Mouse (Mus musculus): ENCODE results near the gene Eml6. TPM values are rescaled to one million over a fixed set of nuclear protein-coding genes. Genes with fewer than 3 reads are reported as not detected.
A peak's percentile ranks its signal among the peaks of the same experiment; 100 is the strongest.
"Not testable (repeated sequence)": the region's sequence is repeated elsewhere in the genome, so short reads cannot be mapped to it uniquely, and the experiment has no call there.

Gene Eml6
- polyA plus RNA-seq, 1 experiment from 2014 or later = 7.7 TPM

DNA sequence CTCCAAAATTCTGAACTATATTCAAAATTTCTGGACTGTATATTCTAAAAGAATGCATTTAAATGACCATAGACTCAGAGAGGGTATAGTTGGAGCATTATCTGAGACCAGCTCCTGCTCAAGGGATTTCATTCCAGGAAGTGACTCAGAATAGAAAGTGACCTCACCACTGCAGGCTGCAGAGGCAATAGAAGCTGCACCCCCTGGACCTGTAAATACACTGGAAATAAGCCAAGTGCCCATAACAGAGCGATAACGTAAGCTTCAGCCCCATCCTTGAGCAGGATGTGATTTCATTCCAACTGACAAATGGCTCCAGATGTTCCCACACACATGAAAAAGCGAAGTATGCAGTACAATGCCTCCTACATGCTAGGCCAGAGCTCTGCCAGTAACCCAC, 186.1 kb downstream of the Eml6 start:
- Histone ChIP-seq H3K9me3 (replicated peaks) (no peaks in the 10 kb centered on the region), H3K27me3 (replicated peaks) (no peaks in the 10 kb centered on the region), H3K9ac (replicated peaks) (no peak overlapping the region), H3K4me3 (replicated peaks) (no peak overlapping the region), H3K36me3 (no peaks in the 10 kb centered on the region), H3K4me1 (no peaks in the 10 kb centered on the region), H3K4me2 (no peak overlapping the region), H3K27ac (replicated peaks) (no peak overlapping the region)
- ATAC-seq (ENCODE audit: low FRiP score) = no peak
- WGBS = 49% methylated on average over 3 of the region's 3 CpGs

DNA sequence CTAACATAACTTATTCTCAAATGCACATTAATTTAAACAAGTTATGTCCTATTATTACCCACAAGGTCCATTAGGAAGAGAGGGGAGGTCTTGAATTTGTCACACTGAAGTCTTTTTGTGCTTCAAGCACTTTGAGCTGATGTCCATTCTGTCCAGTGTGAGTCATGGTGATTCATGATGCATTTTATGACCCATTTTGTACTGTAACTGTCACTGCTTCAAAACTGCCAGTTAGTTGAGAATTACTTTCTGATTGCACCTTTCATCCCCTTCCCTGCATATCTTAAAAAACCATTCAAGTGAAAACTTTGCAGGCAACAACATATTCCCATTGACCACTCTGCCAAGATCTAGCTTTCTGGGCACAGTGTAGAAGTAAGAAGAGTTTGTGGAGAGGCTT, 188.8 kb downstream of the Eml6 start:
- H3K9ac ChIP-seq (replicated peaks) = no peak overlapping the region
- H3K27me3 ChIP-seq (replicated peaks) = no peaks in the 10 kb centered on the region
- H3K9me3 ChIP-seq (replicated peaks) = no peaks in the 10 kb centered on the region
- no peak overlapping the region for H3K4me2 ChIP-seq
- H3K27ac ChIP-seq (replicated peaks) = no peak overlapping the region
- no peaks in the 10 kb centered on the region for H3K4me1 ChIP-seq
- H3K4me3 ChIP-seq (replicated peaks) = no peak overlapping the region
- no peak for ATAC-seq (ENCODE audit: low FRiP score)
- no peaks in the 10 kb centered on the region for H3K36me3 ChIP-seq

DNA sequence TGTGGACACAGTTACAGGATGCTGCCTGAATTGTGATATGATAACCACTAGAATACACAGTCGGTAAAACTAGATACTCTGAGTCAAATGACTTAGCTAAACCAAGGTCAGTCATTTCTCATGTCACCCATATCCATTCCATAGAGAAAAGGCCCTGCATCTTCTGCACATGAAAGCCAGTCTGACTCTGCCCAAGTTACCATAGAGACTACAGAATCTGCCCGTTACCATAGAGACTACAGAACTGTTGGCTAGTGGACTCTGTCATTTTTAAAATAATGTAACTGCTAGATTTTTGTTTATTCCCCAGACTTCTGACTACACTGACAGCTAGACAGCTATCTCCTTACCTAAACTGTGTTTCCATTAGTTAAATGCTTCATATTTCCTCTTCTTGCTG, 198.1 kb downstream of the Eml6 start:
- Histone ChIP-seq H3K36me3 (no peaks in the 10 kb centered on the region), H3K9ac (replicated peaks) (no peak overlapping the region), H3K4me1 (no peaks in the 10 kb centered on the region), H3K27ac (replicated peaks) (no peak overlapping the region), H3K4me3 (replicated peaks) (no peak overlapping the region), H3K27me3 (replicated peaks) (peaks cover 13% of the 10 kb centered on the region), H3K9me3 (replicated peaks) (no peaks in the 10 kb centered on the region), H3K4me2 (no peak overlapping the region)
- no peak for ATAC-seq (ENCODE audit: low FRiP score)
- WGBS = 73% methylated on average over 2 of the region's 2 CpGs

DNA sequence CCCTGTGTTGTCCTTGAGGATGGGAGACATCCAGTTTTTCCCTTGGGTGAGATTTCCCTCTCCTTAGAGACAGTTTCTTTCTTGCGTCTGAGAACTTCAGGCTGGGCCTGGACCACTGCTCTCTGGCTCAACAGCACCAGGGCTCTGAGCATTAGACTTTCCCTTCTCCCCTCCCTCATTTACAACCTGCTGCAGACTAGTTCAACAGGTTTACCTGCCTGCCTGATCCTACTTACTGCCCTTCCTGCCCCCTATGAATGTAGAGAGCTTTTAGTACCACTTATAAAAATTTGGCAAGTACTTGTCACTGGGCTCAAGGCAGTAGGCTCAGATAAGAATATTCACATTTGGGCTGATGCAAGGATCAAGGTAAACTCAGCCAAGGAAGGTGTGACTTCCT, 199.8 kb downstream of the Eml6 start:
- H3K4me2 ChIP-seq = no peak overlapping the region
- no peaks in the 10 kb centered on the region for H3K36me3 ChIP-seq
- H3K27me3 ChIP-seq (replicated peaks) = peaks cover 13% of the 10 kb centered on the region
- H3K9me3 ChIP-seq (replicated peaks) = no peaks in the 10 kb centered on the region
- H3K4me3 ChIP-seq (replicated peaks) = no peak overlapping the region
- no peak for ATAC-seq (ENCODE audit: low FRiP score)
- H3K27ac ChIP-seq (replicated peaks) = no peak overlapping the region
- H3K9ac ChIP-seq (replicated peaks) = no peak overlapping the region
- H3K4me1 ChIP-seq = no peaks in the 10 kb centered on the region
- 93% methylated on average over 1 of the region's 1 CpGs for WGBS

DNA sequence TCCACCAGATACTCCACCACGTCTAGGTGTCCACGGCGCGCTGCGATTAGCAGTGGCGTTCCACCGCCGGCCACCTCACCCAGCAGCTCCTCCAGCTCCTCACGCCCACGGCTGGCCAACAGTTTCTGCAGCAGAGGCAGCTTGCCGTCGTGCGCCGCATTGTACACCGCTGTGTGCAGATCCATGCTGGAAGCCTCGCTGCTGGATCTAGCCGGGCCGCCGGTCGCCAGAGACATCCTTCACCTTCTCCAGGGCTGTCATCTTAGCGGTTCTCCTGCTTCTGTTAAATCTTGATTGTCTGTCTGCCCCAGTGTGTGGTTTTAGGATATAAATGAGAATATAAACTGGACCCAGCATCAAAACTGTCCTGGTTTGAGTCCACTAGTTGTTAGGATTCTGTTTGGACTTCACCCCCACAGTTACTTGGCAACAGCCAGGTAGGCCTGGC, 200.5 kb downstream of the Eml6 start, which contains the start of gene 4931440F15Rik:
Gene 4931440F15Rik, minus strand, starts transcription at position 398 of the 448 bp plus-strand sequence.
- Histone ChIP-seq H3K27me3 (replicated peaks) (peaks cover 13% of the 10 kb centered on the region), H3K4me2 (peak within 1 kb of the TSS; percentile 41), H3K4me3 (replicated peaks) (peak within 1 kb of the TSS; percentile 12; the same call in 1 of the 2 replicates)
- H3K9me3 ChIP-seq (replicated peaks); H3K36me3 ChIP-seq; H3K4me1 ChIP-seq; ATAC-seq (ENCODE audit: low FRiP score); H3K9ac ChIP-seq (replicated peaks); H3K27ac ChIP-seq (replicated peaks): not testable (repeated sequence)
- 46% methylated on average over 21 of the region's 21 CpGs for WGBS

DNA sequence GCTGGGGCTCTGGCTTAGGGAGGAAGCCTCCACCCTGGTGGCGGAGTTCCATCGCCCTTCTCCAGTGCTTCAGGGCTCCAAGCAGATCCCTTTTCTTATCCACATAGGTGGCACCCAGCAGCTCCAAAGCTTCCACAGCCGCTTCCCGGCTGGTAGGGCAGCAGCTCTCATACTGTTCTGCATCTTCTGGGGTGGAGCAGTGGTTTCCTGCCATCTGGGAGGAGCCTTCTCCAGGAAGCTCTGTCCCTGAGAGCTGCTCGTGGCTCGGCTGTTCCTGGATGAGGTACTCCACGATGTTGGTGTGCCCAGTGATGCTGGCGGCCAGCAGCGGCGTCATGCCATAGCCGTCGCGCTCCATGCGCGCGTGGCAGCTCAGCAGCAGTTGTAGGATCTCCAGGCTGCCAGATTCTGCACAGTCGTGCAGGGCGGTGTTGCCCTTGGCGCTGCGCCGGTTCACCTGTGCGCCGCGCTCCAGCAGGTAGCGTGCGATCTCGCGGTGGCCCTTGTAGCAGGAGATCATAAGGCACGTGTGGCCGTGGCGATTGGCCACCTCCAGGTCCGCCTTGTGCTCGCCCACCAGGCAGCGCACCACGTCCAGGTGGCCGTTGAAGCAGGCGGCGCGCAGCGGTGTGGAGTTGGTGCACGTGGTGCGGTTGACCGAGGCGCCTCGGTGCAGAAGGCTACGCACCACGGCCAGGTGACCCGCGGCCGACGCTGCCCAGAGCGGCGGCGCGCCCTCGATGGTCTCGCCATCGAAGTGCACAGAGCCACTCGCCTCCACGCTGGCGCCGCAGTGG, 201.2 kb downstream of the Eml6 start:
- not testable (repeated sequence) for H3K4me1 ChIP-seq; H3K36me3 ChIP-seq; H3K27ac ChIP-seq (replicated peaks); H3K9ac ChIP-seq (replicated peaks); H3K9me3 ChIP-seq (replicated peaks)
- H3K4me2 ChIP-seq = peak overlapping the region; percentile 41
- 20% methylated on average over 62 of the region's 62 CpGs for WGBS
- H3K4me3 ChIP-seq (replicated peaks) = peak overlapping the region; percentile 12; the same call in 1 of the 2 replicates
- ATAC-seq (ENCODE audit: low FRiP score) = peak; percentile 68
- peaks cover 13% of the 10 kb centered on the region for H3K27me3 ChIP-seq (replicated peaks)

DNA sequence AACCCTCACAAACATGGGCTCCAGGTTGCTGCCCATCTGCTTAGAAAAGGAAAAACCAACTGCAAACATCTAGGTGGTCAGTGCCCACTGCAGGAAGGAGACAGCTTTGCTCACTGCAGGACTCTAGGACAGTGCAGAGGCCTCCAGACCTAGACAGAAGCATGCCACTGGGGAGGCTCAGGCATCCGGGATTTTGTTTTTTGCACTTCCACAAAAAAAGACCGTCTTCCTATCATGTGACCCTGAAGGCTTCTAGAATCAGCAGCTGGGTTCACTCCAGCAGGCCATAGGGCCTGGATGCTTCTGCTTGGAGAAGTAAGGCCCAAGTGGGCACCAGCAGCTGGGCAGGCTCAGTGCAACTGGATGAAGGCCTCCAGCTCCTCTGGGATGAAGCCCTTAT, 202.7 kb downstream of the Eml6 start:
- Histone ChIP-seq H3K9me3 (replicated peaks) (no peaks in the 10 kb centered on the region), H3K4me2 (no peak overlapping the region), H3K27ac (replicated peaks) (no peak overlapping the region), H3K36me3 (0 out of 2 replicates have a peak, but pooled peaks cover 2% of the 10 kb centered on the region), H3K27me3 (replicated peaks) (peaks cover 13% of the 10 kb centered on the region), H3K4me3 (replicated peaks) (no peak overlapping the region), H3K4me1 (no peaks in the 10 kb centered on the region), H3K9ac (replicated peaks) (no peak overlapping the region)
- WGBS = 90% methylated on average over 2 of the region's 2 CpGs
- no peak for ATAC-seq (ENCODE audit: low FRiP score)

DNA sequence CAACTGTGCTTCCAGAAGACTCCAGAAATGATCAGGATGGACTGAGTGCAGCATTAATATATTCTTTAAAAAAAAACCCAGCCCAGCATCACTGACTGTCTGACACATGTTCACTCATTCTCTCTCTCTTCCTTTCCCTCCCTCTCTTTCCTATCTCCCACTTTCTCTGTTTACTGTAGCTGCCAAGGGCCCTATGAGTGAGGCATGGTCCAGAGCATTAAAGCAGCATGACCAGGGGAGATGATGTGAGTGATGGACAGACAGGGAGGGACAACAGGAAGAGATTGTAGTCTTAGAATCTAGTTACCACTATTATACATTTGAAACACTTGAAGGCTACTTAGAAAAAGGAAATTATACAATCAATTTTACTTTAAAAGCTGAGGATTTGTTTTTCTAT, 210.2 kb downstream of the Eml6 start:
- H3K27me3 ChIP-seq (replicated peaks) = no peaks in the 10 kb centered on the region
- 0 out of 2 replicates have a peak, but pooled peaks cover 2% of the 10 kb centered on the region for H3K4me1 ChIP-seq
- H3K4me2 ChIP-seq = no peak overlapping the region
- no peak overlapping the region for H3K4me3 ChIP-seq (replicated peaks)
- ATAC-seq (ENCODE audit: low FRiP score) = no peak
- 0 out of 2 replicates have a peak, but pooled peaks cover 3% of the 10 kb centered on the region for H3K36me3 ChIP-seq
- no peak overlapping the region for H3K27ac ChIP-seq (replicated peaks)
- H3K9me3 ChIP-seq (replicated peaks) = no peaks in the 10 kb centered on the region
- H3K9ac ChIP-seq (replicated peaks) = no peak overlapping the region

DNA sequence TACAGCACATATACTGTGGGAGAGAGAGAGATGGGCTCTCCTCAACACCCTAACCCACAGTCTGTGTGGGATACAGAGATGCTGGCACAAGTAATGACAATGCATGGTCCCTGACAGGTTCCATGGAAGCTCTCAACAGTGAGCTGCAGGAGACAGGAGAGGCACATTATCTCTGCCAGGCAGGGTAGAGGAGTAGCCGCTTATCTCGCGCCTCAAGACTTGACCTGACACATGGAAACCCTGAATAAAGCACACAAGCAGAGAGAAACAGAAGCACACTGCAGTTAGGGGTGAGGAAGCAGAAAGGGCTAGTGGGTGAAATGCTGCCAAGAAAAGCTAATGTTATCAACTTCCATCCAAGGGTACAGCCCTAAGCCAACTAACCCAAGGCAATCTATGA, 210.6 kb downstream of the Eml6 start:
- WGBS = 96% methylated on average over 3 of the region's 3 CpGs
- no peak overlapping the region for H3K9ac ChIP-seq (replicated peaks)
- 0 out of 2 replicates have a peak, but pooled peaks cover 2% of the 10 kb centered on the region for H3K4me1 ChIP-seq
- no peaks in the 10 kb centered on the region for H3K9me3 ChIP-seq (replicated peaks)
- H3K4me3 ChIP-seq (replicated peaks) = no peak overlapping the region
- no peak overlapping the region for H3K4me2 ChIP-seq
- 0 out of 2 replicates have a peak, but pooled peaks cover 3% of the 10 kb centered on the region for H3K36me3 ChIP-seq
- H3K27me3 ChIP-seq (replicated peaks) = no peaks in the 10 kb centered on the region
- no peak for ATAC-seq (ENCODE audit: low FRiP score)
- H3K27ac ChIP-seq (replicated peaks) = no peak overlapping the region

DNA sequence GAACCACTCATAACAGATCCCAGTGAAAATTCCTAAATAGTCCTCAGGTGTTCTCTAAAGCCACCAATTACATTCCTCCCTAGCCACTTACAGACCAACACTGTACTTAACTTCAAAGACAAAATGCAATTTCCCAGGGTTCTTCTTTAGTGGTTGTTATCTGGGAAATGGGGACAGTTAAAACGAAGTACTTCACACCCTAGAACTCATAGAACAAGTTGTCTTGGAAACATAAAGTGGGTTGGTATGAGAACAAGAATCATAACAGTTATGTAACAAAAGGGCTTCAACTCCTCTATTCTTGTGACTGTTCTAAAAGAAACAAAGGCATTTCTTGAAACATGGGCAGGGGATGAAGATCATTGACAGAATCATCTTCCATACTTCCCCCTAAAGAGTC, 212.6 kb downstream of the Eml6 start:
- Histone ChIP-seq H3K9ac (replicated peaks) (no peak overlapping the region), H3K27me3 (replicated peaks) (no peaks in the 10 kb centered on the region), H3K27ac (replicated peaks) (no peak overlapping the region), H3K36me3 (0 out of 2 replicates have a peak, but pooled peaks cover 2% of the 10 kb centered on the region), H3K4me1 (peaks cover 7% of the 10 kb centered on the region; the same call in 1 of the 2 replicates), H3K4me3 (replicated peaks) (no peak overlapping the region), H3K4me2 (no peak overlapping the region), H3K9me3 (replicated peaks) (no peaks in the 10 kb centered on the region)
- no peak for ATAC-seq (ENCODE audit: low FRiP score)
- WGBS = 89% methylated on average over 1 of the region's 1 CpGs

DNA sequence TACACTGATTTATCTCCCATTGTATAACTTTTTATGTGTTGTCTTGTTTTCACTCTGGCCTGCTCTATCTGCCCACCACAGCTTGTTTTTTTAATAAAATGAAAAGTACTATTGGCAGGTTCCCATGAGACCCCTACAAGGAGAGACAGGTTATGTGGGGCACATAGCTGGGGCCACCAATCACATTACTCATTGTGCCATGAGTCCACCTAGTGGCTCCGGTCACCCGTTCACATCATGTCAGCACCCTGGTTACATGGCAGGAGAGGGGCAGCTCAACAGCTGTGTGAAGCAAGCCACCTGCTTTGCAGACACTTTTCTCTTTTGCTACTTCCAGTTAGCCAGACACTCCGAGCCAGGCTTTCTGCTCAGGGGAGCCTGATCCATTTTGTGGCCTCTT, 213.4 kb downstream of the Eml6 start:
- ATAC-seq (ENCODE audit: low FRiP score) = no peak
- no peak overlapping the region for H3K9ac ChIP-seq (replicated peaks)
- H3K27ac ChIP-seq (replicated peaks) = no peak overlapping the region
- peaks cover 9% of the 10 kb centered on the region; the same call in 1 of the 2 replicates for H3K4me1 ChIP-seq
- no peaks in the 10 kb centered on the region for H3K27me3 ChIP-seq (replicated peaks)
- no peak overlapping the region for H3K4me2 ChIP-seq
- no peak overlapping the region for H3K4me3 ChIP-seq (replicated peaks)
- H3K9me3 ChIP-seq (replicated peaks) = no peaks in the 10 kb centered on the region
- no peaks in the 10 kb centered on the region for H3K36me3 ChIP-seq
- WGBS = 64% methylated on average over 3 of the region's 3 CpGs

DNA sequence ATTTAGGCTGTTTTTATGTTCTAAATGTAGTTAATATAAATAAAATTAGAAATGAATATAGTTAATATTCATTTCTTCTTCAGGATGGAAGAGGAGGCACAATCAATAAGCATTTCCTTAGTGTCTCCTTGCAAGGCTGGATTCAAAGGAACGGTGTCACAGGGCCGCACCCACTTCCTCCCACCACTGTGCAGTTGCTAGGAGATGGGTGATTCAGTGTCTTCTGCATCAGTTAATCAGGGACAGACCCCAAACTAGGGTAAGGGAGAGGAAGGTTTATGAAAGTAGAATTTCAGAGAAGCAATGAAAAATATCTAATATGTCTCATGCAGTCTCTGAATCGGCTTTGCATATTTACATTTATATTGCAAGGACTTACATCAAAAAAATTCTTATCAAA, 215.5 kb downstream of the Eml6 start:
- Histone ChIP-seq H3K27ac (replicated peaks) (no peak overlapping the region), H3K36me3 (no peaks in the 10 kb centered on the region), H3K4me1 (peaks cover 9% of the 10 kb centered on the region; the same call in 1 of the 2 replicates), H3K9me3 (replicated peaks) (no peaks in the 10 kb centered on the region), H3K4me2 (no peak overlapping the region), H3K9ac (replicated peaks) (no peak overlapping the region), H3K27me3 (replicated peaks) (no peaks in the 10 kb centered on the region), H3K4me3 (replicated peaks) (no peak overlapping the region)
- ATAC-seq (ENCODE audit: low FRiP score) = no peak
- 80% methylated on average over 3 of the region's 3 CpGs for WGBS
